Mouse (Mus musculus) brain, embryonic 18.5 days (tissue): Measurements from ENCODE around the gene Polr2g.

ENCODE experiments used
- DNase-seq: peaks from one replicate; pipeline ENCODE4 v3.0.0-alpha.2; 2012; ENCODE audit warnings: low read depth, low spot score

Polr2g gene

GRCm38 (mm10) chr19:8818301-8818798, 20.0 kb upstream of the Polr2g start:
- DNase-seq: no peak

- no peak for DNase-seq
Measured at GRCm38 (mm10) chr19:8817001-8817400, 18.6 kb upstream of the Polr2g start.

GRCm38 (mm10) chr19:8815812-8816211, 17.4 kb upstream of the Polr2g start:
- no peak for DNase-seq

- DNase-seq: no peak
Measured at GRCm38 (mm10) chr19:8806810-8807209, 8.4 kb upstream of the Polr2g start.

- no peak for DNase-seq
Measured at GRCm38 (mm10) chr19:8803879-8804660, 5.7 kb upstream of the Polr2g start.

GRCm38 (mm10) chr19:8803204-8803780, 4.9 kb upstream of the Polr2g start:
- DNase-seq: no peak

GRCm38 (mm10) chr19:8802130-8802821, 3.9 kb upstream of the Polr2g start, which contains the start of gene Zbtb3:
TSS of gene Zbtb3 (plus strand) at chr19:8802555.
- DNase-seq: peak; percentile 98

- no peak for DNase-seq
Measured at GRCm38 (mm10) chr19:8798947-8799315, 554 bp upstream of the Polr2g start.

- no peak for DNase-seq
Measured at GRCm38 (mm10) chr19:8790171-8790570, 8.2 kb downstream of the Polr2g start.

GRCm38 (mm10) chr19:8789171-8789570, 9.2 kb downstream of the Polr2g start:
- no peak for DNase-seq

- DNase-seq: no peak
Measured at GRCm38 (mm10) chr19:8788521-8788920, 9.9 kb downstream of the Polr2g start.

GRCm38 (mm10) chr19:8786008-8786781, 12.2 kb downstream of the Polr2g start, which contains the start of gene Taf6l:
TSS of gene Taf6l (minus strand) at chr19:8786417.
- peak; percentile 92 for DNase-seq

- no peak for DNase-seq
Measured at GRCm38 (mm10) chr19:8774951-8775421, 23.4 kb downstream of the Polr2g start.

GRCm38 (mm10) chr19:8774086-8774835, 24.1 kb downstream of the Polr2g start, which contains the start of gene Tmem179b:
TSS of gene Tmem179b (minus strand) at chr19:8774467.
- peak; percentile 87 for DNase-seq

- no peak for DNase-seq
Measured at GRCm38 (mm10) chr19:8773409-8773808, 25.0 kb downstream of the Polr2g start.

GRCm38 (mm10) chr19:8772996-8773395, 25.4 kb downstream of the Polr2g start:
- DNase-seq: no peak

- peak; percentile 49 for DNase-seq
Measured at GRCm38 (mm10) chr19:8770567-8771270, 27.7 kb downstream of the Polr2g start, which contains the start of gene Tmem223. TSS of gene Tmem223 (plus strand) at chr19:8770996.

GRCm38 (mm10) chr19:8765562-8765961, 32.8 kb downstream of the Polr2g start:
- no peak for DNase-seq

- no peak for DNase-seq
Measured at GRCm38 (mm10) chr19:8763276-8763675, 35.1 kb downstream of the Polr2g start.

GRCm38 (mm10) chr19:8760757-8761156, 37.6 kb downstream of the Polr2g start:
- no peak for DNase-seq
